ENCODE assay signal across 18 mouse cellular contexts in genomic region chr13:92150551-92150950, GRCm38 (mm10). TPM values are rescaled to one million over a fixed set of nuclear protein-coding genes. Genes with fewer than 3 reads are reported as not detected.
A peak's percentile ranks its signal among the peaks of the same experiment; 100 is the strongest.
DNase-seq lines count a peak whose midpoint lies in the region; ATAC-seq and TF ChIP-seq lines count a peak whose summit lies in the region.
"Had no signal": no experiment of that assay in that cellular context is flagged by ENCODE, and none has a peak within 500 bp of the region (broad histone marks: within the 10 kb centered on the region; RNA-seq: fewer than 3 reads in every experiment).

No protein-coding gene starts in this region.

- H3K9me3 ChIP-seq in heart, embryonic 12.5 days (replicated peaks) = peaks cover 13% of the 10 kb centered on the region
- no peaks in the 10 kb centered on the region for H3K9me3 ChIP-seq in kidney, postnatal 0 days (replicated peaks; ENCODE audit: low read length)
- H3K9me3 ChIP-seq in kidney, embryonic 14.5 days (ENCODE audit: control insufficient read depth, low read length) = peaks cover 9% of the 10 kb centered on the region
- H3K9me3 ChIP-seq in neural tube, embryonic 15.5 days (replicated peaks) = peaks cover 8% of the 10 kb centered on the region
- H3K9me3 ChIP-seq: forebrain, embryonic 15.5 days; hindbrain, embryonic 15.5 days; limb, embryonic 10.5 days; midbrain, embryonic 12.5 days had no signal

- no peak overlapping the region for H3K9ac ChIP-seq in heart, embryonic 12.5 days
- H3K9ac ChIP-seq in kidney, postnatal 0 days (ENCODE audit: low read depth, low read length) = no peak overlapping the region
- no peak overlapping the region for H3K9ac ChIP-seq in kidney, embryonic 14.5 days (ENCODE audit: low read depth, low read length)
- no peak overlapping the region for H3K9ac ChIP-seq in neural tube, embryonic 15.5 days (replicated peaks)
- H3K9ac ChIP-seq: forebrain, embryonic 15.5 days; hindbrain, embryonic 15.5 days; liver, embryonic 12.5 days; lung, embryonic 14.5 days; midbrain, embryonic 12.5 days had no signal

- H3K4me1 ChIP-seq in heart, embryonic 12.5 days (replicated peaks) = 0 out of 2 replicates have a peak, but pooled peaks cover 7% of the 10 kb centered on the region
- no peaks in the 10 kb centered on the region for H3K4me1 ChIP-seq in kidney, postnatal 0 days (replicated peaks; ENCODE audit: insufficient read depth, low read length)
- no peaks in the 10 kb centered on the region for H3K4me1 ChIP-seq in kidney, embryonic 14.5 days (ENCODE audit: control insufficient read depth, insufficient read depth, low read length)
- H3K4me1 ChIP-seq in neural tube, embryonic 15.5 days = no peaks in the 10 kb centered on the region
- H3K4me1 ChIP-seq: forebrain, embryonic 15.5 days; hindbrain, embryonic 15.5 days; limb, embryonic 10.5 days; liver, embryonic 12.5 days; midbrain, embryonic 12.5 days had no signal

- ATAC-seq in heart, embryonic 12.5 days (ENCODE audit: insufficient number of reproducible peaks, low FRiP score) = no peak
- ATAC-seq in kidney, postnatal 0 days (replicated peaks; ENCODE audit: low FRiP score, low read depth) = 0 out of 2 replicates have a peak, but pooled peaks have one; percentile 21
- no peak for ATAC-seq in kidney, embryonic 14.5 days (ENCODE audit: low FRiP score, low TSS enrichment)
- ATAC-seq in neural tube, embryonic 15.5 days (ENCODE audit: low FRiP score) = no peak
- ATAC-seq: forebrain, embryonic 15.5 days; liver, embryonic 12.5 days had no signal

- no peak overlapping the region for H3K4me3 ChIP-seq in heart, embryonic 12.5 days
- no peak overlapping the region for H3K4me3 ChIP-seq in kidney, postnatal 0 days (replicated peaks; ENCODE audit: low read depth, low read length)
- no peak overlapping the region for H3K4me3 ChIP-seq in kidney, embryonic 14.5 days (ENCODE audit: low read length)
- no peak overlapping the region for H3K4me3 ChIP-seq in neural tube, embryonic 15.5 days (replicated peaks)
- H3K4me3 ChIP-seq: forebrain, embryonic 15.5 days; hindbrain, embryonic 15.5 days; limb, embryonic 10.5 days; liver, embryonic 12.5 days; midbrain, embryonic 12.5 days had no signal

- no peak for TF ChIP-seq CTCF in kidney, postnatal 0 days (IDR thresholded peaks at IDR 0.05; ENCODE audit: low read depth)

- WGBS in heart, embryonic 12.5 days = 62% methylated on average over 3 of the region's 3 CpGs
- WGBS in kidney, postnatal 0 days = 63% methylated on average over 3 of the region's 3 CpGs
- 65% methylated on average over 3 of the region's 3 CpGs for WGBS in kidney, embryonic 14.5 days
- WGBS in neural tube, embryonic 15.5 days = 83% methylated on average over 3 of the region's 3 CpGs

- no peaks in the 10 kb centered on the region for H3K36me3 ChIP-seq in heart, embryonic 12.5 days
- H3K36me3 ChIP-seq in kidney, postnatal 0 days (ENCODE audit: insufficient read depth, low read length) = no peaks in the 10 kb centered on the region
- H3K36me3 ChIP-seq in kidney, embryonic 14.5 days (ENCODE audit: control insufficient read depth, insufficient read depth, low read length) = no peaks in the 10 kb centered on the region
- H3K36me3 ChIP-seq in neural tube, embryonic 15.5 days = no peaks in the 10 kb centered on the region
- H3K36me3 ChIP-seq: forebrain, embryonic 15.5 days; hindbrain, embryonic 15.5 days; limb, embryonic 10.5 days; liver, embryonic 12.5 days; midbrain, embryonic 12.5 days had no signal

- no peak overlapping the region for H3K4me2 ChIP-seq in heart, embryonic 12.5 days
- no peak overlapping the region for H3K4me2 ChIP-seq in kidney, postnatal 0 days (ENCODE audit: low read length)
- H3K4me2 ChIP-seq in kidney, embryonic 14.5 days (replicated peaks; ENCODE audit: low read depth, low read length) = no peak overlapping the region
- H3K4me2 ChIP-seq in neural tube, embryonic 15.5 days = no peak overlapping the region
- H3K4me2 ChIP-seq: forebrain, embryonic 15.5 days; hindbrain, embryonic 15.5 days; liver, embryonic 12.5 days; lung, embryonic 14.5 days; midbrain, embryonic 12.5 days had no signal

- intact Hi-C loops in heart, postnatal 10 days (cut with DNase I) = no loop called here

- DNase-seq in heart, adult 9 months (ENCODE audit: low spot score in 2 of 2) = peak; percentile 27 to 50
- peak; percentile 3 for DNase-seq in kidney, postnatal 0 days (ENCODE audit: low spot score)
- DNase-seq in NIH3T3 (ENCODE audit: low read depth) = peak; percentile 2
- peak; percentile 4 to 9 for DNase-seq in heart, postnatal 10 days
- DNase-seq: adrenal gland, postnatal 36 days; cerebellum, postnatal 36 days; kidney, adult 18-20 months; lung, embryonic 14.5 days; right cerebral cortex, postnatal 25 days; thymus, postnatal 25 days had no signal

- H3K27ac ChIP-seq in heart, embryonic 12.5 days (ENCODE audit: poor library complexity, severe bottlenecking) = no peak overlapping the region
- H3K27ac ChIP-seq in kidney, postnatal 0 days = no peak overlapping the region
- no peak overlapping the region for H3K27ac ChIP-seq in kidney, embryonic 14.5 days (ENCODE audit: low read depth, low read length)
- H3K27ac ChIP-seq in neural tube, embryonic 15.5 days (replicated peaks) = no peak overlapping the region
- H3K27ac ChIP-seq: forebrain, embryonic 15.5 days; hindbrain, embryonic 15.5 days; limb, embryonic 10.5 days; liver, embryonic 12.5 days; midbrain, embryonic 12.5 days had no signal

- H3K27me3 ChIP-seq in heart, embryonic 12.5 days (replicated peaks) = no peaks in the 10 kb centered on the region
- H3K27me3 ChIP-seq in kidney, postnatal 0 days (ENCODE audit: insufficient read depth, low read length) = no peaks in the 10 kb centered on the region
- no peaks in the 10 kb centered on the region for H3K27me3 ChIP-seq in kidney, embryonic 14.5 days (ENCODE audit: control insufficient read depth, insufficient read depth, low read length)
- H3K27me3 ChIP-seq in neural tube, embryonic 15.5 days (replicated peaks) = no peaks in the 10 kb centered on the region
- H3K27me3 ChIP-seq: forebrain, embryonic 15.5 days; hindbrain, embryonic 15.5 days; liver, embryonic 12.5 days; midbrain, embryonic 12.5 days had no signal

RNA-seq across cellular contexts. Expression of gene Rasgrf2, which starts 19.1 kb away (rescaled TPM):
- polyA plus RNA-seq in heart, embryonic 12.5 days (2016; fragmentation: Nextera tagmentation; extraction: Ambion mirVana) = 0.89 and 1.1 TPM in 2 replicates
- polyA plus RNA-seq in kidney, postnatal 0 days (2015; fragmentation: Nextera tagmentation; extraction: Ambion mirVana) = 0.82 and 1.1 TPM in 2 replicates
- 1.5 and 1.7 TPM in 2 replicates for polyA plus RNA-seq in kidney, embryonic 14.5 days (2014; fragmentation: Nextera tagmentation; extraction: Ambion mirVana)
- 1 to 10 TPM; 2.5 to 2.6 TPM for total RNA-seq in heart, postnatal 10 days (2021)
- 7.5 and 8.0 TPM in 2 replicates for polyA plus RNA-seq in neural tube, embryonic 15.5 days (2015; fragmentation: Nextera tagmentation; extraction: Ambion mirVana)
- polyA plus RNA-seq: lung, embryonic 14.5 days had no signal
